Mouse (Mus musculus): ENCODE results near the gene Dnaaf5. TPM values are rescaled to one million over a fixed set of nuclear protein-coding genes. Genes with fewer than 3 reads are reported as not detected.

The Dnaaf5 gene
- 3.2 and 3.8 TPM in 2 replicates for polyA plus RNA-seq (2012)

- H3K36me3 ChIP-seq (ENCODE audit: control insufficient read depth): peaks cover 34% of the 10 kb centered on the region
- no peaks in the 10 kb centered on the region for H3K27me3 ChIP-seq (ENCODE audit: control insufficient read depth)
- peaks cover 35% of the 10 kb centered on the region for H3K4me1 ChIP-seq (ENCODE audit: control insufficient read depth)
- TF ChIP-seq TAL1 (IDR thresholded peaks at IDR 0.05; ENCODE audit: low read length): no peak
- TF ChIP-seq GATA1 (IDR thresholded peaks at IDR 0.05; ENCODE audit: low read length): no peak
- H3K4me3 ChIP-seq (replicated peaks): peak within 1 kb of the TSS; percentile 82
- H3K9me3 ChIP-seq (ENCODE audit: control insufficient read depth, low read length): no peaks in the 10 kb centered on the region; the same call in 1 of the 2 replicates
Observed at GRCm38 (mm10) chr5:139149681-139150602, at the start of gene Dnaaf5, which contains the start of gene Prkar1b. TSS of gene Dnaaf5 (plus strand) at chr5:139150223. TSS of gene Prkar1b (minus strand) at chr5:139150001.

- Histone ChIP-seq H3K4me1 (ENCODE audit: control insufficient read depth) (no peaks in the 10 kb centered on the region), H3K4me3 (replicated peaks) (no peak overlapping the region), H3K27me3 (ENCODE audit: control insufficient read depth) (no peaks in the 10 kb centered on the region), H3K9me3 (ENCODE audit: control insufficient read depth, low read length) (no peaks in the 10 kb centered on the region; the same call in 1 of the 2 replicates), H3K36me3 (ENCODE audit: control insufficient read depth) (no peaks in the 10 kb centered on the region)
- no peak for TF ChIP-seq TAL1 (IDR thresholded peaks at IDR 0.05; ENCODE audit: low read length)
- no peak for TF ChIP-seq GATA1 (IDR thresholded peaks at IDR 0.05; ENCODE audit: low read length)
Observed at GRCm38 (mm10) chr5:139101783-139102182, 48.2 kb upstream of the Dnaaf5 start.

- no peaks in the 10 kb centered on the region for H3K27me3 ChIP-seq (ENCODE audit: control insufficient read depth)
- TF ChIP-seq TAL1 (IDR thresholded peaks at IDR 0.05; ENCODE audit: low read length): no peak
- TF ChIP-seq GATA1 (IDR thresholded peaks at IDR 0.05; ENCODE audit: low read length): no peak
- H3K4me1 ChIP-seq (ENCODE audit: control insufficient read depth): no peaks in the 10 kb centered on the region
- H3K36me3 ChIP-seq (ENCODE audit: control insufficient read depth): no peaks in the 10 kb centered on the region
- no peak overlapping the region for H3K4me3 ChIP-seq (replicated peaks)
- no peaks in the 10 kb centered on the region; the same call in 1 of the 2 replicates for H3K9me3 ChIP-seq (ENCODE audit: control insufficient read depth, low read length)
Observed at GRCm38 (mm10) chr5:139107815-139108214, 42.2 kb upstream of the Dnaaf5 start.

GRCm38 (mm10) chr5:139110140-139110855 lies 39.7 kb upstream of the Dnaaf5 start:
- TF ChIP-seq GATA1 (IDR thresholded peaks at IDR 0.05; ENCODE audit: low read length): no peak
- no peaks in the 10 kb centered on the region for H3K4me1 ChIP-seq (ENCODE audit: control insufficient read depth)
- H3K9me3 ChIP-seq (ENCODE audit: control insufficient read depth, low read length): no peaks in the 10 kb centered on the region
- H3K36me3 ChIP-seq (ENCODE audit: control insufficient read depth): no peaks in the 10 kb centered on the region
- no peaks in the 10 kb centered on the region for H3K27me3 ChIP-seq (ENCODE audit: control insufficient read depth)
- no peak overlapping the region for H3K4me3 ChIP-seq (replicated peaks)

- TF ChIP-seq TAL1 (IDR thresholded peaks at IDR 0.05; ENCODE audit: low read length): no peak
- Histone ChIP-seq H3K27me3 (ENCODE audit: control insufficient read depth) (no peaks in the 10 kb centered on the region), H3K36me3 (ENCODE audit: control insufficient read depth) (no peaks in the 10 kb centered on the region), H3K4me1 (ENCODE audit: control insufficient read depth) (no peaks in the 10 kb centered on the region), H3K4me3 (replicated peaks) (no peak overlapping the region), H3K9me3 (ENCODE audit: control insufficient read depth, low read length) (no peaks in the 10 kb centered on the region)
Observed at GRCm38 (mm10) chr5:139111991-139112390, 38.0 kb upstream of the Dnaaf5 start.

GRCm38 (mm10) chr5:139112418-139112817 lies 37.6 kb upstream of the Dnaaf5 start:
- Histone ChIP-seq H3K36me3 (ENCODE audit: control insufficient read depth) (no peaks in the 10 kb centered on the region), H3K27me3 (ENCODE audit: control insufficient read depth) (no peaks in the 10 kb centered on the region), H3K4me3 (replicated peaks) (no peak overlapping the region), H3K9me3 (ENCODE audit: control insufficient read depth, low read length) (no peaks in the 10 kb centered on the region), H3K4me1 (ENCODE audit: control insufficient read depth) (no peaks in the 10 kb centered on the region)
- TF ChIP-seq TAL1 (IDR thresholded peaks at IDR 0.05; ENCODE audit: low read length) (no peak), GATA1 (IDR thresholded peaks at IDR 0.05; ENCODE audit: low read length) (no peak)

- Histone ChIP-seq H3K27me3 (ENCODE audit: control insufficient read depth) (no peaks in the 10 kb centered on the region), H3K4me1 (ENCODE audit: control insufficient read depth) (no peaks in the 10 kb centered on the region), H3K36me3 (ENCODE audit: control insufficient read depth) (no peaks in the 10 kb centered on the region), H3K9me3 (ENCODE audit: control insufficient read depth, low read length) (no peaks in the 10 kb centered on the region), H3K4me3 (replicated peaks) (no peak overlapping the region)
- TF ChIP-seq GATA1 (IDR thresholded peaks at IDR 0.05; ENCODE audit: low read length): no peak
- TF ChIP-seq TAL1 (IDR thresholded peaks at IDR 0.05; ENCODE audit: low read length): no peak
Observed at GRCm38 (mm10) chr5:139114876-139115275, 35.1 kb upstream of the Dnaaf5 start.

- no peak overlapping the region for H3K4me3 ChIP-seq (replicated peaks)
- H3K27me3 ChIP-seq (ENCODE audit: control insufficient read depth): no peaks in the 10 kb centered on the region
- H3K4me1 ChIP-seq (ENCODE audit: control insufficient read depth): no peaks in the 10 kb centered on the region
- H3K36me3 ChIP-seq (ENCODE audit: control insufficient read depth): no peaks in the 10 kb centered on the region
- TF ChIP-seq GATA1 (IDR thresholded peaks at IDR 0.05; ENCODE audit: low read length): no peak
- no peak for TF ChIP-seq TAL1 (IDR thresholded peaks at IDR 0.05; ENCODE audit: low read length)
- H3K9me3 ChIP-seq (ENCODE audit: control insufficient read depth, low read length): no peaks in the 10 kb centered on the region
Observed at GRCm38 (mm10) chr5:139115507-139115906, 34.5 kb upstream of the Dnaaf5 start.

Measured in erythroblast, embryonic 14.5 days (primary cell).